In genomic region chr6:38531211-38531820, GRCm38 (mm10) we compare ENCODE assay signal across 8 mouse cellular contexts. TPM values are rescaled to one million over a fixed set of nuclear protein-coding genes. Genes with fewer than 3 reads are reported as not detected.
A peak's percentile ranks its signal among the peaks of the same experiment; 100 is the strongest.
DNase-seq lines count a peak whose midpoint lies in the region; ATAC-seq and TF ChIP-seq lines count a peak whose summit lies in the region.

No protein-coding gene starts in this region.

- H3K27ac ChIP-seq in kidney, adult 2 months (ENCODE audit: insufficient read depth, low read depth, low read length) = no peak overlapping the region
- H3K27ac ChIP-seq in kidney, embryonic 14.5 days (ENCODE audit: low read depth, low read length) = no peak overlapping the region
- H3K27ac ChIP-seq in brown adipose tissue, adult 24 weeks (replicated peaks; ENCODE audit: low read depth, low read length) = peak overlapping the region; percentile 35
- no peak overlapping the region for H3K27ac ChIP-seq in limb, embryonic 11.5 days (replicated peaks; ENCODE audit: low read depth, low read length)

- 49% methylated on average over 5 of the region's 5 CpGs for WGBS in kidney, adult 2 months
- WGBS in kidney, embryonic 14.5 days = 57% methylated on average over 5 of the region's 5 CpGs
- 44% methylated on average over 5 of the region's 5 CpGs for WGBS in limb, embryonic 11.5 days

- no peak for TF ChIP-seq POLR2A in kidney, adult 2 months (IDR thresholded peaks at IDR 0.05; ENCODE audit: low read depth, low read length)

- H3K9me3 ChIP-seq in kidney, embryonic 14.5 days (ENCODE audit: control insufficient read depth, low read length) = no peaks in the 10 kb centered on the region
- no peaks in the 10 kb centered on the region for H3K9me3 ChIP-seq in G1E (replicated peaks)
- no peaks in the 10 kb centered on the region for H3K9me3 ChIP-seq in limb, embryonic 11.5 days (ENCODE audit: control insufficient read depth, low read length)

- H3K27me3 ChIP-seq in kidney, adult 2 months (replicated peaks; ENCODE audit: control insufficient read depth, insufficient read depth, low read length) = no peaks in the 10 kb centered on the region
- no peaks in the 10 kb centered on the region for H3K27me3 ChIP-seq in kidney, embryonic 14.5 days (ENCODE audit: control insufficient read depth, insufficient read depth, low read length)
- peaks cover 8% of the 10 kb centered on the region for H3K27me3 ChIP-seq in G1E (ENCODE audit: insufficient read depth, low read length)
- no peaks in the 10 kb centered on the region for H3K27me3 ChIP-seq in limb, embryonic 11.5 days (ENCODE audit: control insufficient read depth, insufficient read depth, low read length)

- H3K36me3 ChIP-seq in kidney, adult 2 months (ENCODE audit: control insufficient read depth, insufficient read depth, low read length) = no peaks in the 10 kb centered on the region
- no peaks in the 10 kb centered on the region for H3K36me3 ChIP-seq in kidney, embryonic 14.5 days (ENCODE audit: control insufficient read depth, insufficient read depth, low read length)
- H3K36me3 ChIP-seq in G1E (replicated peaks) = no peaks in the 10 kb centered on the region
- H3K36me3 ChIP-seq in limb, embryonic 11.5 days (ENCODE audit: control insufficient read depth, insufficient read depth, low read length) = no peaks in the 10 kb centered on the region

- peaks cover 4% of the 10 kb centered on the region; the same call in 1 of the 2 replicates for H3K4me1 ChIP-seq in kidney, adult 2 months (ENCODE audit: control insufficient read depth, insufficient read depth, low read length)
- H3K4me1 ChIP-seq in kidney, embryonic 14.5 days (ENCODE audit: control insufficient read depth, insufficient read depth, low read length) = peaks cover 7% of the 10 kb centered on the region; the same call in 1 of the 2 replicates
- peaks cover 25% of the 10 kb centered on the region for H3K4me1 ChIP-seq in G1E (ENCODE audit: insufficient read depth, low read depth, low read length)
- 0 out of 2 replicates have a peak, but pooled peaks cover 3% of the 10 kb centered on the region for H3K4me1 ChIP-seq in brown adipose tissue, adult 24 weeks (ENCODE audit: control insufficient read depth, insufficient read depth, insufficient read length, low read length)
- H3K4me1 ChIP-seq in limb, embryonic 11.5 days (ENCODE audit: control insufficient read depth, insufficient read depth, low read length) = 0 out of 2 replicates have a peak, but pooled peaks cover 3% of the 10 kb centered on the region

- H3K4me2 ChIP-seq in kidney, embryonic 14.5 days (replicated peaks; ENCODE audit: low read depth, low read length) = no peak overlapping the region
- no peak overlapping the region for H3K4me2 ChIP-seq in limb, embryonic 11.5 days (ENCODE audit: low read depth, severe bottlenecking)

- H3K9ac ChIP-seq in kidney, embryonic 14.5 days (ENCODE audit: low read depth, low read length) = no peak overlapping the region
- H3K9ac ChIP-seq in limb, embryonic 11.5 days (ENCODE audit: low read length) = no peak overlapping the region

- peak; percentile 66 for DNase-seq in kidney, adult 2 months
- DNase-seq in G1E (ENCODE audit: low spot score) = no peak
- peak; percentile 29 for DNase-seq in limb, embryonic 11.5 days (ENCODE audit: low spot score)
- DNase-seq in thymus, postnatal 25 days = peak; percentile 41
- no peak for DNase-seq in layer of hippocampus, postnatal 25 days (ENCODE audit: extremely low spot score in 1 of 2, low spot score in 1 of 2)
- no peak for DNase-seq in urinary bladder, adult 18-20 months (ENCODE audit: low spot score in 2 of 2)

- no peak for ATAC-seq in kidney, embryonic 14.5 days (ENCODE audit: low FRiP score, low TSS enrichment)
- ATAC-seq in G1E (ENCODE audit: extremely low read depth, insufficient number of reproducible peaks, low FRiP score, poor library complexity, severe bottlenecking) = no peak
- no peak for ATAC-seq in limb, embryonic 11.5 days (ENCODE audit: insufficient number of reproducible peaks, low FRiP score, low TSS enrichment, low read depth)

- TF ChIP-seq CTCF in kidney, adult 2 months (conservative IDR thresholded peaks at IDR 0.05; ENCODE audit: insufficient read depth, insufficient read length, low read depth, low read length) = peak; percentile 62
- TF ChIP-seq CTCF in G1E (IDR thresholded peaks at IDR 0.05; ENCODE audit: low read depth, low read length) = peak; percentile 29; the same call in 1 of the 2 replicates

- H3K4me3 ChIP-seq in kidney, adult 2 months (ENCODE audit: insufficient read depth, low read depth, low read length) = no peak overlapping the region
- no peak overlapping the region for H3K4me3 ChIP-seq in kidney, embryonic 14.5 days (ENCODE audit: low read length)
- no peak overlapping the region for H3K4me3 ChIP-seq in G1E (ENCODE audit: low read depth, low read length)
- no peak overlapping the region for H3K4me3 ChIP-seq in brown adipose tissue, adult 24 weeks (ENCODE audit: insufficient read depth, low read depth, low read length)
- H3K4me3 ChIP-seq in limb, embryonic 11.5 days (ENCODE audit: low read depth, low read length) = no peak overlapping the region

RNA-seq across cellular contexts. Expression of gene Fmc1, which starts 2.0 kb away (rescaled TPM):
- 572 and 575 TPM in 2 replicates for polyA plus RNA-seq in kidney, adult 2 months (2012; rRNA removed)
- polyA plus RNA-seq in kidney, embryonic 14.5 days (2014; fragmentation: Nextera tagmentation; extraction: Ambion mirVana) = 150 and 178 TPM in 2 replicates
- total RNA-seq in G1E (2014; fragmentation: Nextera tagmentation) (6.4 and 16.7 TPM in 2 replicates), G1E (2017) (39.5 and 55.9 TPM in 2 replicates)
- polyA plus RNA-seq in G1E (2012) = 178 and 230 TPM in 2 replicates
- 500 and 513 TPM in 2 replicates for polyA plus RNA-seq in brown adipose tissue, adult 24 weeks (2012; ENCODE audit: insufficient read depth, insufficient read length, missing spikeins)
- 94.2 and 99.0 TPM in 2 replicates for polyA plus RNA-seq in limb, embryonic 11.5 days (2014; fragmentation: Nextera tagmentation; extraction: Ambion mirVana)
- total RNA-seq in layer of hippocampus, postnatal 25 days (2021) = 10 to 100 TPM; 50.7 to 63.4 TPM

RNA-seq across cellular contexts. Expression of gene Luc7l2, which starts 19.8 kb away (rescaled TPM):
- polyA plus RNA-seq in kidney, adult 2 months (2012; rRNA removed) = 18.4 and 24.5 TPM in 2 replicates
- polyA plus RNA-seq in kidney, embryonic 14.5 days (2014; fragmentation: Nextera tagmentation; extraction: Ambion mirVana) = 61.1 and 74.2 TPM in 2 replicates
- total RNA-seq in G1E (2014; fragmentation: Nextera tagmentation) = 374 and 400 TPM in 2 replicates
- total RNA-seq in G1E (2017) = 162 and 211 TPM in 2 replicates
- polyA plus RNA-seq in G1E (2012) = 75.8 and 80.7 TPM in 2 replicates
- 68.4 and 83.5 TPM in 2 replicates for polyA plus RNA-seq in brown adipose tissue, adult 24 weeks (2012; ENCODE audit: insufficient read depth, insufficient read length, missing spikeins)
- polyA plus RNA-seq in limb, embryonic 11.5 days (2014; fragmentation: Nextera tagmentation; extraction: Ambion mirVana) = 42.7 and 43.7 TPM in 2 replicates
- 100 to 1,000 TPM; 133 to 214 TPM for total RNA-seq in layer of hippocampus, postnatal 25 days (2021)

Comparison
In these comparisons a context has a peak if more than half of its experiments do, and no peak if none do; other contexts are left out.
1. DNase-seq: peak in kidney, adult 2 months (single experiment), limb, embryonic 11.5 days (single experiment) and thymus, postnatal 25 days (single experiment); none in G1E (single experiment), layer of hippocampus, postnatal 25 days (0 of 2) and urinary bladder, adult 18-20 months (0 of 2).